Mouse (Mus musculus) heart, embryonic 12.5 days (tissue): ENCODE results near the gene Prss48. TPM values are rescaled to one million over a fixed set of nuclear protein-coding genes. Genes with fewer than 3 reads are reported as not detected.
A peak's percentile ranks its signal among the peaks of the same experiment; 100 is the strongest.

Experiments
- ATAC-seq: fragments of 200-750 bp; cut with Nextera tagmentation; 2 replicates; pipeline ENCODE4 v1.8.0; 2017; ENCODE audit warnings: moderate TSS enrichment, moderate library complexity; ENCODE audit not compliant: insufficient number of reproducible peaks, low FRiP score
- H3K27ac ChIP-seq: fragments of 300-500 bp; sonication (generic); 2 replicates; pipeline ENCODE4 v1.5.1; 2016; ENCODE audit warnings: mild to moderate bottlenecking, moderate library complexity; ENCODE audit not compliant: poor library complexity, severe bottlenecking
- H3K27me3 ChIP-seq: fragments of 300-500 bp; sonication (generic); replicated peaks from 2 replicates; pipeline ENCODE4 v1.6.1; 2016; ENCODE audit warnings: mild to moderate bottlenecking, moderate library complexity
- H3K36me3 ChIP-seq: fragments of 300-500 bp; sonication (generic); 2 replicates; pipeline ENCODE4 v1.6.1; 2016; ENCODE audit warnings: mild to moderate bottlenecking, moderate library complexity
- H3K4me1 ChIP-seq: fragments of 300-500 bp; sonication (generic); replicated peaks from 2 replicates; pipeline ENCODE4 v1.6.1; 2016; ENCODE audit warnings: mild to moderate bottlenecking
- H3K4me2 ChIP-seq: fragments of 300-500 bp; sonication (generic); 2 replicates; pipeline ENCODE4 v1.6.1; 2016; ENCODE audit warnings: mild to moderate bottlenecking, moderate library complexity
- H3K4me3 ChIP-seq: fragments of 300-500 bp; sonication (generic); 2 replicates; pipeline ENCODE4 v1.5.1; 2016; ENCODE audit warnings: mild to moderate bottlenecking
- H3K9ac ChIP-seq: fragments of 300-500 bp; sonication (generic); 2 replicates; pipeline ENCODE4 v1.6.1; 2016; ENCODE audit warnings: mild to moderate bottlenecking, moderate library complexity
- H3K9me3 ChIP-seq: fragments of 300-500 bp; sonication (generic); replicated peaks from 2 replicates; pipeline ENCODE4 v1.6.1; 2016; ENCODE audit warnings: mild to moderate bottlenecking, moderate library complexity
- WGBS: fragments of 180-500 bp; shearing (Covaris S2); methylation state at CpG from one replicate; pipeline ENCODE4 v1.1.7; 2016; 5-methylcytosine and 5-hydroxymethylcytosine counted together
- polyA plus RNA-seq: library from polyadenylated mRNA; unstranded; fragments of >200 nt; fragmentation: Nextera tagmentation; extraction: Ambion mirVana; gene quantifications from 2 replicates; pipeline ENCODE4 v1.2.1, GENCODE M21; 2016

Gene Prss48
- polyA plus RNA-seq, 1 experiment from 2014 or later = not detected

DNA sequence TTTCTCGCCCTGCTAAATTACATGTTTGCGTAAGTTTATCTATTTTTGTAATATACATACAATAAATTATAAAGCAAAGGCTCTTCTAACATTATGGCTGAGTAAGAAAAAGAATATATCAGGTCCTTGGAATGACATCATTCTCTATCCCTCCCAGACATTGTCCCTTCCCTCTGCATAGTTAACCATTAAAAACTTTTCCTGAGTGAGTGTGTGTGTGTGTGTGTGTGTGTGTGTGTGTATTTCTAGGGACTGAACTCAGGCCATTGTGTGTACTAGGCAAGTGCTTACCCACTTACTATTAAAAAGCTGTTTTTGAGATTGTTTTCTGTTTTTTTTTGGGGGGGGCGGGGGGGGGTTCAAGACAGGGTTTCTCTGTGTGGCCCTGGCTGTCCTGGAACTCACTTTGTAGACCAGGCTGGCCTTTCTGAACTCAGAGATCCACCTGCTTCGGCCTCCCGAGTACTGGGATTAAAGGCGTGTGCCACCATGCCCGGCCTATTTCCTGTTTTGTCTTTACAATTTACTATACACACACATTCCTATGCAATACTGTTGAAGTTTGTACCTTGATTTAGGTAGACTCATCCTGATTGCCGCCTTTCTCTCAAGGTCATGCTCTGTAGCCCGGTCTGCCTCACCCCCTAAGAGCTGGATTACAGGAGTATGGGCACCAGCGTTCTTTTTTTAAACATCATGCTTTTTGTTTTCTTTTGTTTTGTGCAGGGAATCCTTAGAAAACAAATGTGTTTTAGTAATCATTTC lies 28.7 kb downstream of the Prss48 start:
- Histone ChIP-seq H3K9me3 (no peaks in the 10 kb centered on the region), H3K4me1 (peaks cover 19% of the 10 kb centered on the region), H3K4me3 (no peak overlapping the region), H3K36me3 (no peaks in the 10 kb centered on the region), H3K4me2 (no peak overlapping the region), H3K9ac (no peak overlapping the region), H3K27me3 (no peaks in the 10 kb centered on the region), H3K27ac (no peak overlapping the region)
- 91% methylated on average over 10 of the region's 10 CpGs for WGBS
- no peak for ATAC-seq

DNA sequence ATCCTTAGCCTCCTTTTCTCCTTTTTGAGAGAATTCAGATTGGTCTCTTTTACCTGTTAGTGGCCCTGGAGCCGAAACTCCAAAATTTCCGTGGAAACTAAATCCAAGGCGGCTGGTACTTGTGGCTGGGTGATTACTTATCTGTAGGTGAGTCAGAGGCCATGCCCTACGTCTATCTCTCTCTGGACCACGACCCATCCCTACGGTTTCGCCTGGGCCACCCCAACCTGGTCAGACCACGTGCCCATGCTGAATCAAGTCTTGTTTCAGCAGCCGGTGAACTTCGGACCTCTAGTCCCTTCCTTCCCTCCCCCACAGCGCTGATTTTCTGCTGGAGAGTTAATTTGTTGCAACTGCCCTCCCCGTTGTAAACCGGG lies 30.7 kb downstream of the Prss48 start:
- H3K9me3 ChIP-seq = no peaks in the 10 kb centered on the region
- peaks cover 19% of the 10 kb centered on the region for H3K4me1 ChIP-seq
- H3K4me2 ChIP-seq = peak overlapping the region; percentile 79
- no peak overlapping the region for H3K27ac ChIP-seq
- H3K36me3 ChIP-seq = no peaks in the 10 kb centered on the region
- H3K9ac ChIP-seq = peak overlapping the region; percentile 92
- H3K4me3 ChIP-seq = peak overlapping the region; percentile 89
- WGBS = 3% methylated on average over 13 of the region's 13 CpGs
- no peak for ATAC-seq
- H3K27me3 ChIP-seq = no peaks in the 10 kb centered on the region

DNA sequence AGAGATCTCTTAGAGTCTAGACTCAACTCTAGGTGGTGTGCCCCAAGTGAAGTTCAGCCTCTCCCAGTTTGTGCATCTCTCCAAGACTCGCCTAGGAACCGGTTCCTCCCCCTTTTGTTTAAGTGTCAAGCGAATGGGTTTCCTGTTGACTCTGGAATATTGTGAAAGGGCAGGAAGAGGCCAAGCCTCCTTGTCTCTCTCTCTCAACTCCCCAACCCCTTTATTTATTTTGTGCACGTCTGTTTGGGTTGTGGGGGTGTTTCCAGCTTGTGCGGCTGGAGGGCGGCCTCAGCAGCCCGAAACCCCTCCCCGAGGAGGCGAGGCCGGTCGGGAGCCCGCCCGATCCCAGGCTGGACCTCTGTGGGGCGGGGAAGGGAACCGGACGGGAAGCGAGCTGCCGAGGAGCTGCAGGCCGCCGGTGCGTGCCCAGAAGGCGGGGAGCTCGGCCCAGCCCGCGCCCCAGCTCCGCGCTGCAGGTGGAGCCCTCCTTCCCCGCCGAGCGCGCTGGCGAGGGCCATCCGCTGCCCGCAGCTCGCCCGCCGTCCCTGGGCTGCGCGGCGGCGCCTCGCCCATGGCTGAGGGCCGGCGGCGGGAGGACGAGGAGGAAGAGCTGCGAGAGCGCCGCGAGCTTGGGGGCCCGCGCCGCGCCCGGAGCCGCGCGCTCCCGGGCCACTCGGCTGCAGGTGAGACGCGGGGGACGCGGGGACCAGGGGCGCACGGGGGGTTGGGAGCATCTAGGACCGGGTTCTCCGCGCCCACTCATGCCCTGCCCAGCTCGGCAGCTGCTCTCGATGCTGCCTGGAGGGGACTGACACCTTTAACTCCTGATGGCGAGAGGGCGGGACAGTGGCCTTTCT lies 31.3 kb downstream of the Prss48 start, which contains the start of gene Sh3d19:
TSS of gene Sh3d19 (plus strand) at position 368 of the 857 bp plus-strand sequence.
- H3K9me3 ChIP-seq = no peaks in the 10 kb centered on the region
- H3K27me3 ChIP-seq = no peaks in the 10 kb centered on the region
- H3K9ac ChIP-seq = peak within 1 kb of the TSS; percentile 92
- peak within 1 kb of the TSS; percentile 79 for H3K4me2 ChIP-seq
- H3K4me1 ChIP-seq = peaks cover 19% of the 10 kb centered on the region
- H3K4me3 ChIP-seq = peak within 1 kb of the TSS; percentile 89
- ATAC-seq = peak; percentile 91
- WGBS = under 1% methylated on average over 58 of the region's 73 CpGs
- H3K36me3 ChIP-seq = no peaks in the 10 kb centered on the region
- peak within 1 kb of the TSS; percentile 53; the same call in 1 of the 2 replicates for H3K27ac ChIP-seq

DNA sequence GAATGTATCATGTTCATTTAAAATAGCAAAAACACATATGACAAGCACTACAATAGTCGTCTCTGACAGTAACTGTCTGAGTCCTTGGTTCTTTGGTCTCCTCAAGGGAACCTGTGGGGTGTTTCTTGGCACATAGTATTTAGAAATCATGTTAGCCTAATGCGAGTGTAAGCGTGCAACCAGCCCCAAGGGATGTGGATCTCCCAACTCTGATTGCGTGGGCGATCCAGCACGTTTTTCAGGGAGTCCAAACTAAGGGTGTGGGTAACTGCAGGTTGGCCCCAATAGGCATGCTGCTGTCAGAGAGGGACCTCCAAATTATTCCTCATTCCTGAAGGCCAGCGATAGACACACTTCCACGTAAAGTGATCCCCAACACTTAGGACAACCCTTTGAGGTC lies 33.3 kb downstream of the Prss48 start:
- WGBS = 83% methylated on average over 8 of the region's 8 CpGs
- Histone ChIP-seq H3K27ac (no peak overlapping the region), H3K4me1 (peaks cover 19% of the 10 kb centered on the region), H3K27me3 (no peaks in the 10 kb centered on the region), H3K4me3 (no peak overlapping the region), H3K9ac (no peak overlapping the region), H3K36me3 (no peaks in the 10 kb centered on the region), H3K9me3 (no peaks in the 10 kb centered on the region; the same call in 1 of the 2 replicates), H3K4me2 (no peak overlapping the region)
- no peak for ATAC-seq

DNA sequence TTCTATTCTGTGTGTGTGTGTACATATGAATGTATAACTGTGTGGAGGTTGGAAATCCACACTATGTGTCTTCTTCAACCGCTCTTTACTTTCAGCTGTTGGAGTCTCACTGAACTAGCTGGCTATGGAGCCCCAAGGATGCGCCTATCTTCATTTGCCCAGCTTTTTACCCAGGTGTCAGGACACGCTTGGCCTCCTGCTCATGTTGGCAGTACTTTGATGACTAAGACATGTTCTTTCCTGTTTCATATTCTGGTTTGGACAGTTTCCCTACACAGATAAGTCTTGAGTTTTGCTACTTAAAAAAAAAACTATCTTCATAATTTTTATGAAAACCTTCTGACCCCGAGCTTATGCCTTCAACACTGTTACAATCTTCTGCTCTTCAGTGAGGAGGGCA lies 36.8 kb downstream of the Prss48 start:
- no peak overlapping the region for H3K4me2 ChIP-seq
- peaks cover 5% of the 10 kb centered on the region for H3K9me3 ChIP-seq
- H3K4me1 ChIP-seq = peaks cover 9% of the 10 kb centered on the region
- H3K27ac ChIP-seq = no peak overlapping the region
- H3K9ac ChIP-seq = no peak overlapping the region
- H3K27me3 ChIP-seq = no peaks in the 10 kb centered on the region
- 81% methylated on average over 4 of the region's 4 CpGs for WGBS
- ATAC-seq = no peak
- H3K4me3 ChIP-seq = no peak overlapping the region
- H3K36me3 ChIP-seq = no peaks in the 10 kb centered on the region

DNA sequence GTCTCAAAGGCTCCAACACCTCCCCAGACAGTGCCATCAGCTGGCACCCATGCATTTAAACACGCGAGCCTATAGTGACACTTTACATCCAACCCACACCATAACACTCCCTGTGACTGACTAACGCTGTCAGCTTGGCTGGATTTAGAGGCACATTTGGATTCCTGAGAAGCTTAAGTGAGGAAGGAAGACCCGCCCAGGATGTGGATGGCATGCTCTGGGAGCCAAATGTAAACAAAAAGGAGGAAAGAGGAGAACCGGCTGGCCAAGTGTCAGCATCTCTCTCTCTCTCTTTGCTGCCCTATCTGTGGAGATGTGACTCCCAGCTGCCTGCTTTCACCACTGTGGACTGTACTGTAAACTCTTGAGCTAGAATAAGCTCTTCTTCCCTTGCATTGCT lies 41.2 kb downstream of the Prss48 start:
- Histone ChIP-seq H3K9me3 (peaks cover 5% of the 10 kb centered on the region), H3K27me3 (no peaks in the 10 kb centered on the region), H3K36me3 (no peaks in the 10 kb centered on the region), H3K27ac (no peak overlapping the region), H3K9ac (no peak overlapping the region), H3K4me1 (no peaks in the 10 kb centered on the region), H3K4me3 (no peak overlapping the region), H3K4me2 (no peak overlapping the region)
- no peak for ATAC-seq
- WGBS = 20% methylated on average over 5 of the region's 5 CpGs

DNA sequence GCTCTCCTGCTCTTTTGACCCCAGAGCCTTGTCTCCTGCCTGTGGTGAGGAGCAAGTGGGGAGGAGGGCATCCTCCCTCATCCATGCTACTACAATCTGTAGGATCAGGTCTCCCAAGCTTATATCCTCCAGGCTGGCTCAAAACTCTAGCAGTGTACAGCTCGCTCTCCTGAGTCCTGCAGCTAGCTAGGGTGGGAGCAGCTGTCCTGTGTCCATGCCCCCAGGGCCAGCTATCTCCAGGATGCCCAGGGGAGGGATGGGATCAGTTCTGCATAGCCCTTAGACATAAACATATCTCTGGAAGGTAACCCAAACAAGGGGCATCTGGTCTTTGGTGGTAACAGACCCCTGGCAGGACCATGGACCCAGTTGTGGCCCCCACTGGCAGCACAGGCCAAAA lies 42.6 kb downstream of the Prss48 start:
- Histone ChIP-seq H3K27ac (no peak overlapping the region), H3K4me2 (no peak overlapping the region), H3K9me3 (peaks cover 5% of the 10 kb centered on the region), H3K4me1 (no peaks in the 10 kb centered on the region), H3K27me3 (no peaks in the 10 kb centered on the region), H3K9ac (no peak overlapping the region), H3K4me3 (no peak overlapping the region), H3K36me3 (no peaks in the 10 kb centered on the region)
- 88% methylated on average over 1 of the region's 1 CpGs for WGBS
- no peak for ATAC-seq

DNA sequence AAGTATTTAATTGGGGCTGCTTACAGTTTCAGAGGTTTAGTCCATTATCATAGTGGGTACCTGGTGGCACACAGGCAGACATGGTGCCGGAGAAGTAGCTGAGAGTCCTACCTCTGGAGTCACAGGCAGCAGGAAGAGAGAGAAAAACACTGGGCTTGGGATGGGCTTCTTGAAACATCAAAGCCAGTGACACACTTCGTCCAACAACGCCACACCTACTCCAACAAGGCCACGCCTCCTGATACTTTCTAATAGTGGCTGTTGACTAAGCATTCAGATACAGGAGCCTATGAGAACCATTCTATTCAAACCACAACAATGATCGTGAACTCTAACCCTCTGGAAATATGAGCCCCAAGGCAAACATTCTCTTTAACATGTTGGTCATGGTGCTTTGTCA lies 46.6 kb downstream of the Prss48 start:
- Histone ChIP-seq H3K4me1 (no peaks in the 10 kb centered on the region), H3K9me3 (no peaks in the 10 kb centered on the region), H3K9ac (no peak overlapping the region), H3K4me3 (no peak overlapping the region), H3K4me2 (no peak overlapping the region), H3K36me3 (no peaks in the 10 kb centered on the region), H3K27me3 (no peaks in the 10 kb centered on the region), H3K27ac (no peak overlapping the region)
- WGBS = 84% methylated on average over 5 of the region's 5 CpGs
- ATAC-seq = no peak

DNA sequence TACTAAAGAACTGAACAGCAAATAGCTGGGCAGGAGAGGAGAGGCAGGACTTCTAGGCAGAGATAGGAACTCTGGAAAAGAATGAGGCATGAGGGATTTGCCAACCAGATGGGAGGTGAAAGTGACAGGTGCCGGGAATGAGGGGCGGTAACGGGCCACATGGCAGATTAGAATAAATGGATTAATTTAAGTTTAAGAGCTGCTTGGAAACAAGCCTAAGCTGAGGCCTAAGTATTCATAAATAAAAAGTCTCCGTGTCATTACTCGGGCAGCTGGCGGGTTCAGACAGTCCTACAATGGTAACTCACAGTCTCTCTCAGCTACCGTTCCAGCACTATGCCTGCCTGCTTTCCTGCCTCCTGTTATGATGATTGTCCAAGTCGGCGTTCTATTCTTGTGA lies 47.0 kb downstream of the Prss48 start:
- no peak for ATAC-seq
- 88% methylated on average over 9 of the region's 9 CpGs for WGBS
- H3K36me3 ChIP-seq = no peaks in the 10 kb centered on the region
- no peak overlapping the region for H3K27ac ChIP-seq
- no peak overlapping the region for H3K9ac ChIP-seq
- no peaks in the 10 kb centered on the region for H3K4me1 ChIP-seq
- no peaks in the 10 kb centered on the region for H3K27me3 ChIP-seq
- H3K9me3 ChIP-seq = no peaks in the 10 kb centered on the region
- no peak overlapping the region for H3K4me3 ChIP-seq
- H3K4me2 ChIP-seq = no peak overlapping the region

DNA sequence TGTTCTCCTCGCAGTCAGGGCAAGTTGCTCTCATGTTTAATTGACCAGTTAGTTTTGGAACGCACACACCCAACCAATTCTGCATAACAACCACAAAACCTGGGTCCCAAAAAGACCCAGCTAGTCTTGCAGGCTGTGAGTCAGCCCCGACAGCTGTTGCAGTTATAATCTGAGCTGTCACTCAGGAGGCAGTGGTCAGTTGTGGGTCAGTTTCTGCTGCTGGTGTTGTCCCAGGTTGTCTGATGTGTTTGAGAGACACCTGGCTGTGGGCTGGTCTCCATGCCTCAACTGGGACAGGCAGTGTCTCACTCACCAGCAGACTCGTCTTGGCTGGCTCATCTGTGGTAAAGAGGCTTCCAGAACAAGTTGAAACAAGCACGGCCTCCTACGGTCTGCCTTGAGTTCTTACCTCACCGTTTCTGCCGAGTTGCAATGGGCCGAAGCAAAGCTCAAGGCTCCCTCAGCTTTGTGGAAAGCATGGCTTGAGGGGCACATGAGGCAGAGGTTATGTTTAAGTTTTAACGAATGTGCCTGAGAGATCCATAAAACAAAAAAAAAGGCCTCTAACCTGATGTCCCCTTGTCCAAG lies 49.5 kb downstream of the Prss48 start:
- Histone ChIP-seq H3K9me3 (peaks cover 5% of the 10 kb centered on the region; the same call in 1 of the 2 replicates), H3K27ac (no peak overlapping the region), H3K36me3 (no peaks in the 10 kb centered on the region), H3K4me1 (no peaks in the 10 kb centered on the region), H3K9ac (no peak overlapping the region), H3K4me3 (no peak overlapping the region), H3K4me2 (no peak overlapping the region), H3K27me3 (no peaks in the 10 kb centered on the region)
- ATAC-seq = no peak
- WGBS = 83% methylated on average over 10 of the region's 10 CpGs

DNA sequence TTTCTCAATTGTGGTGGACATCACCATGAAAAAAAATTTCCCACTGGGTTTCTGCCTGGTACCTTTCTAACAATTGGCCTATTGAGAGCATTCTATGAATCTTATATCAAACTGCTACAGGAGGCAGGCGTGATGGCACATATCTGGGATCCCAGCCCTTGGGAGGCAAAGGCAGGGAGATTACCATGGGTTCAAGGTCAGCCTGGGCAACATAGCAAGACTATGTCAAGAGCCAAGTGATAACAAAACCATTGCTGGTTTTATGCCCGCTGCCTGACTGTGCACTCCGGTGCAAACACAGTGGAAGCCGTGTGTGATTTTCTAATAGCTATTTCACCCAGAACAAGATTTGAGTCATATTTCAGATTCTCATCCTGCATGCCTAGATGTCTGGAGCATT lies 51.4 kb downstream of the Prss48 start:
- Histone ChIP-seq H3K27me3 (no peaks in the 10 kb centered on the region), H3K27ac (no peak overlapping the region), H3K36me3 (no peaks in the 10 kb centered on the region), H3K9ac (no peak overlapping the region), H3K4me3 (no peak overlapping the region), H3K4me2 (no peak overlapping the region), H3K4me1 (no peaks in the 10 kb centered on the region), H3K9me3 (peaks cover 5% of the 10 kb centered on the region; the same call in 1 of the 2 replicates)
- 80% methylated on average over 4 of the region's 4 CpGs for WGBS
- ATAC-seq = no peak
